Mouse (Mus musculus): ENCODE measurements around the gene Agpat3.

Gene Agpat3

DNA sequence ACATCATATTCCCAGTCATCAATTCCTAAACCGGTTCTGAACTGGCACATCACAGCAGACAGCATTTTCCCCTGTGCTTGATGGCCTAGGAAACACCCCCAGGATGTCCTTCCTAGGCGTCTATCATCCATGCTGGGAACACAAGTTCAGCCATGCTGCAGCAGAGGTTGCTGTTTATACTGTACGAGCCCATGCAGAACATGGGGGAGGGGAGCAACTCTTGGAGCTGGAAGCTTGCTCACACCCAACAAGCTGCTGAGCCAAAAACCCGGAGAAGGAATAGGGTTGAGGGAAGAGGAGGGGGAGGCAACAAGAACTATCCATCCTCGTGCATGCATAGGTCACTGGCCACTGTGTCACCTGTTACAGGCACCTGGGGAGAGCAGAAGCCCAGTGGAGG, 92.0 kb downstream of the Agpat3 start:
- ATAC-seq (ENCODE audit: low TSS enrichment) = no peak

DNA sequence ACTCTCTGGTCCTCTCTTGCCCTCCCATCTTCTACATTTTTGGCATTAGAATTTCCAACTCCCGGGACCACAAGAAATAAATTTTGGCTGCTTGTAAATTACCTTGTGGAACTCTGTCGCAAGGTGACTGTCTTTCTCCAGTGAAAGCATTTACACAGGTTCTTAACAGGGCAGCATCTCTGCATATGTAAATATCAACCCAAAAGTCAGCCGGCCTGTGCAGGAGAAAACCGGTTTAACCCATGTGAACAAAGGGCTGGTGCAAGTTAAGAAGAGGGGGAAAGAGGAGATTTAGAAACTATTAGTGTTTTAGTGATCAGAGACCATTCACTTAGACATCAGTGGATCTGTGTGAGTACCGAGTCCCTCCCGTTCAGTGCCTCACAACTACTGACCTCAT, 92.6 kb downstream of the Agpat3 start:
- ATAC-seq (ENCODE audit: low TSS enrichment) = no peak

DNA sequence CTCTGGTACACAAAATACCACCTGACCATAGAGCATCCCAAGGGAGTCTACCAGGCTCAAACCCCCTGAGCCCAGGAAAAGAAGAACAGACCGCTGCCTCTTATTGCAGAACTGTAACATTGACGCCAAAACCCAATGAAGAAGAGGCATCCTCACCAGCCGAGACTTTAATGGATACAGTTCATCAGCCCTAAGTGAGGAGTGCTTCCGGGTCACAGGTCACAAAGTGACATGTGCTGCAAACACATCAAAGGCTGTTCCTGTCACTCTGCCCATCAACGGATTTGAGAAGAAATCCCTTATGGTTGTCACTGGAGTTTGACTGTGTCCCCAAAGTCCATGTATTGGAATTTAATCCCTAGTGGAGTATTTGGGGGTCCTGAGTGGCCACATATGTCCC, 93.1 kb downstream of the Agpat3 start:
- no peak for ATAC-seq (ENCODE audit: low TSS enrichment)

DNA sequence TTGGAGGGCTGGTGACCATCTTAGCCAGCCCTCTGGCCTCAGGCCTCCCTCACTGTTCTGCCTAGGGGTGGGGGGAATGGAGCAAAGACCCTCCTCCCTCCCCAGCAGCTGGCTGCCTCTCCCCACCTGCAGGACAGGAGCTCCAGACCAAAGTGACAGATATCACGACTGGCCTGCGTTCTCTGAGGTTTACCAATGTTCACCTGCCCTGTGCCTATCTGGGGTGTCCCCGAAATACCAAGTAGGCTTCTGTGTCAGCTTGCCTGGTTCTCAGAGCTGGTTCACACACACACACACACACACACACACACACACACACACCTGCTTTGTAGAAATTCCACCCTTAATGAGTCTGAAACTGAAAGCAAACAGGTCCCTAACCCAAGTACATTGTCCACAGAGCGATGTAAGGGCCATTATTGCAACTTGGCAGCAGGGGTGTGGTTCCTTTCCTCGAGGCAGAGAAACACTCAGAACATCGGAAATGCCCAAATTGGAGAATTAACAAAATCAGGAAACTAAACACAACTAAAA, 94.1 kb downstream of the Agpat3 start:
- no peak for ATAC-seq (ENCODE audit: low TSS enrichment)

DNA sequence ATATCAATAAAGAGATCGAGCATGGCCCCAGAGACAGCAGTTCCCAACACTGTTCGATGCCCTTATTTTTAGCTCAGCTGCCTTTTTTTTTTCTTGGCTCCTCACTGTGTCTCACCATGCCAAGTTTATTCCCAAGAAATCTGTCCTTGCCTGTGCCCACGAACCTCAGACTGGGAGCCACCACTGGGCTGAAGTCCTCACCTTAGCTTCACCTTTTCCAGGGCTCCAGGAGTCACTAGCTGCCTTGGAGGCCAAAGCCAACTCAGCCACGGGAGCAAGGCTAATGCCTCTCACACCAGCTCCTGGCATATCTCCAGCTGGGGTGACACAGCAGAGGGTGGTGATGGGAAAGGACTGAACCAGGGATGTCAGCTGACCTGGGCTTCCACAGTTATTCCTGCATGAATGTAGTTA, 96.6 kb downstream of the Agpat3 start:
- ATAC-seq (ENCODE audit: low TSS enrichment) = peak; percentile 79

DNA sequence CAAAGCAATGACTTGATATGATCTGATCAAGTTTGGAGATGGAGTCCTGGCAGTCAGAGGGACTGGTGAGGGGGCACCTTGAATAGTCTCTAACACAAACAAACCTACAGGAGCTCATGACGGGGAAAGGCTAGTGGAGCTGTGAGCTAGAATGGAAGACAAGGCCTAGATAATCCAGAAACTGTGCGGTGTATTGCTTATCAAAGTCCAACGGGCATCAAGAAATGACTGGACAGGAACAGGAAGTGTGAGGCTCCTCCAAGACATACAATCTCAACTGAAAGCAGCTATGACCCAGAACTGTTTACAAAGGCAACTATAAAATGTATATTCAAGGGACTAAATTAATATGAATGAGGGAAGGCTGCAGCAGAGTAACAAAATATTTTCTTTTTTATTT, 105.1 kb downstream of the Agpat3 start:
- no peak for ATAC-seq (ENCODE audit: low TSS enrichment)

DNA sequence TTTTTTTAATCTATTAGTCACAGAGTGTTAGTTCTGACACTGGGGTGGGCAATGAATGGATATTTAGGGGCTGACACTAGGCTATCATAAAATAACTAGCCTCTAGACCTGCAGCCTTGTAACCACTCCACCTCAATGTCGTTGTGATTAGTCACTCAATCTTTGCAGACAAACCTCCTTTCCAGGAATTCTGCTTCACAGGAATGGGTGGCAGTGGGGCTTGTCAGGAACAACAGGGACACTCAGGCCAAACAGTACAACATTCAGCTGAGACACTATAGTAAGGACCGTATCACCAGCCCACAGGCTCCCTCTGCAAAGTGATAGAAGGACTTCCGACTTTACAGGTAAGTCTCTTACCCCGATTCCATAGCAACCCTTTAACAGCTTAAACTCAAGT, 105.6 kb downstream of the Agpat3 start:
- ATAC-seq (ENCODE audit: low TSS enrichment) = no peak

DNA sequence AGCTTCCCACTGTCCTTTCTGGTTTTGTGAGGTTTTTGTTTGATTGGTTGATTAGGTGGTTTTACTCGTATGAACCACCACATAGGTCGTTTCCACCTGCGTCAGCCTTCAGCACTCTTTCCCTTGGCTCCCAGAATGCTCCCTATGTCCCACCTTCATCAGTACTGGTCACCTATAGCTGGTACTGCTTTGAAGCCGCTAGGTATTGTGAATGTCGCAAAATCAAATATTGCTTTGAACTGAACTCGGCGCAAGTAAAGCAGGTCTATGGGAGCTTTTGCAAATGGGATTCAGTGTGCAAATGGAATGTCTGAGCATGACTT, 107.1 kb downstream of the Agpat3 start:
- ATAC-seq (ENCODE audit: low TSS enrichment) = no peak

DNA sequence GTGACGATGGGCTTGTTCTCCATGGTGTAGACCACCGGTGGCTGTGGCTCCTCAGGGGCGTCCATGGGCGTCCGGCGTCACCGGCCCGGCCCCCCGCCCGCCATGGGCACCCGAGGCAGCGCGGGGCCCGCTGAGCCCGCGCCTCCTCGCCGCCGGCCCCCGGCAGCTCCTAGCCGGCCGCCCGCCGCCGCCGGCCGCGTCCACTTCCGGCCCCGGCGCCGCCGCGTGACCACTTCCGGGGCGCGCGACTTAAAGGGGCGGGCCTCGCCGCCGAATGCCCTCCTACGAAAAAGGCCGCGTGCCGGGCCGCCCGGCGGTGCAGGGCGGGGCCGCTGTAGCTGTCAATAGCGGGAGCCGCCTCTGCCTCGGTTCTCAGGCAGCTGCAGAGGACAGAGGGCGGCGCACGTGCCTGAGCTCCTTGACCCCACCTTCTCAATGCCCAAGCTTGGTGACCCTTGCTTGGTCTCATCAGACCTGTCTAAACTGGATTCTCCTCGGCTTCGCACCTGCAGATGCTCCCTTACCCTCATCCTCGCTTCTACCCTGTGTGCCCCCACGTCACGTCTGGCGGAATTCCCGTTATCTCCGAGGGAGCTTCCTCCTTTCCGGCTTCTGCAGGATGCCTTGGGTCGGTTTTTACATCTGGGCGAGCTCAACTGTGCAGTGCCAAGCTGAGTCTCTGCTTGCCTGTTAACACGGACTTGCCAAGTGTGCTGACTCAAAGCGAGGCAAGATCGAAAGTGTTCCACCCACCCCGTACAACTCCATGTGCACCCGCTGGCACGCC, 107.7 kb downstream of the Agpat3 start, which contains the start of gene Trappc10:
TSS of gene Trappc10 (minus strand) at position 204 of the 787 bp plus-strand sequence.
- ATAC-seq (ENCODE audit: low TSS enrichment) = peak; percentile 88

DNA sequence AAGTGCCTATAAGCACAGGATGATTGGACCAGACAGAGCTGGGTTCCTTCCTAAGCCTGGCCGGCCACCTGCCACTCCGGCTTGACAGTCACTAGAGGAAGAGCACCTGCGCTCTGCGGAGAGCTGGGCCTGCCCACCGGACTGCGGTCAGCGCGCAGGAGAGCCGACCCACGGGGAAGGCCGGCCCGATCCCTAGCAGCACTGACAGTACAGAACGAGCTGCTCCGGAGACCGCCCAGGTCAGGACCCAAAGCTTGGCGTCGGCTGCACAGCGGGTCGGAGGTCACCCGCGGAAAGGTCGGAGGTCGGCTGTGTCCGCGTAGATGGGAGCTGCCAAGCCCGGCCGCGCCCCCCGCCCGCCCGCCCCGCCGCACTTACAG, 108.2 kb downstream of the Agpat3 start:
- no peak for ATAC-seq (ENCODE audit: low TSS enrichment)

DNA sequence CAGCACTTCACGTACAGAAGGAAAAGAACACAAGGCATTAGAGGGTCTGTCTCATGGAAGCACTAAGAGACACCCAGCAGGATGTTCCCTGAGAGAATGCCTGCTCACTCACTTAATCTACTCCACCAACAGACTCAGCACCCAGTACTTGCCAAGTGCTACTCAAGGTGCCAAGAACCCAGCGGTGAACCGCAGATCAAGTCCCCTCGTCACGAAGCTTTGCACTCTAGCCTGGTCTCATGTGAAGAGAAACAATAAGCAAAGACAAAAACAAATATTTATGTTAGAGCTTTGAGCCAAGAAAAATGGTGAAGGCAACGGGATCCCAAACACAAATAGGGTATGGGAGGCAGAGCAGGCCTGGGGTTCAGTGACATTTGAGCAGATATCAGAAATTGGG, 113.4 kb downstream of the Agpat3 start:
- ATAC-seq (ENCODE audit: low TSS enrichment) = no peak

DNA sequence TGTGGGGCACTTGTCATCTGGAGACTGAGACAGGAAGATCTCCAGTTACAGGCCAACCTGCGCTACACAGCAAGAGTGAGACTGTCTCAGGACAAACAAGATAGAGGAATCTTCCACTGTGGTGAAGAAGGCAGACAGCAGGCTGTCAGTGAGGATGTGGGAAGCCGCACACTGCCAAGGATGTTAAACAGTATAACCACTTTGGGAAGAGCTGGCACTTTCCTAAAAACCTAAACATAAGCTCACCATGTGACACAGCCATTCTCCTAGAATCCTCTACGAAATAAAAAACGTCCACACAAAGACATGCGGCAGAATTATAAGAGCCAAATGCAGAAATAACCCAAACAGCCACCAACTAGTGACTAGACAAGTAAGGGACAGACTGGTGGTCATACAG, 114.0 kb downstream of the Agpat3 start:
- peak; percentile 91 for ATAC-seq (ENCODE audit: low TSS enrichment)

DNA sequence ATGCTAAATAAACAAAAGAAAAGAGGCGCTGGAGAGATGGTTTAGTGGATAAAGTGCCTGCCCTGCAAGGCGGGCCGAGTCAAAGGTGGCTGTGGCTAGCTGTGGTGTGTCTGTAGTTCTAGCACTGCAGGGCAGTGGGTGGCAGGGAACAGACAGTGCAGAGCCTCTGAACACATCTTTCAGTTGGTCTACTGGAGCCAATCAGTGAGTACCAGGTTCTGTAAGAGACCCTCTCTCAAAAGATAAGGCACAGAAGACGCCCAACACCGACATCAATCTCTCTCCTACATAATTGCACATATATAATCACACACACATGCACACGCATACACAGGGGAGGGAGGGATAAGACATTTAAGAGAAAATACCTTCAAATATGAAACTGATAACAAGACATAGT, 114.5 kb downstream of the Agpat3 start:
- ATAC-seq (ENCODE audit: low TSS enrichment) = no peak

DNA sequence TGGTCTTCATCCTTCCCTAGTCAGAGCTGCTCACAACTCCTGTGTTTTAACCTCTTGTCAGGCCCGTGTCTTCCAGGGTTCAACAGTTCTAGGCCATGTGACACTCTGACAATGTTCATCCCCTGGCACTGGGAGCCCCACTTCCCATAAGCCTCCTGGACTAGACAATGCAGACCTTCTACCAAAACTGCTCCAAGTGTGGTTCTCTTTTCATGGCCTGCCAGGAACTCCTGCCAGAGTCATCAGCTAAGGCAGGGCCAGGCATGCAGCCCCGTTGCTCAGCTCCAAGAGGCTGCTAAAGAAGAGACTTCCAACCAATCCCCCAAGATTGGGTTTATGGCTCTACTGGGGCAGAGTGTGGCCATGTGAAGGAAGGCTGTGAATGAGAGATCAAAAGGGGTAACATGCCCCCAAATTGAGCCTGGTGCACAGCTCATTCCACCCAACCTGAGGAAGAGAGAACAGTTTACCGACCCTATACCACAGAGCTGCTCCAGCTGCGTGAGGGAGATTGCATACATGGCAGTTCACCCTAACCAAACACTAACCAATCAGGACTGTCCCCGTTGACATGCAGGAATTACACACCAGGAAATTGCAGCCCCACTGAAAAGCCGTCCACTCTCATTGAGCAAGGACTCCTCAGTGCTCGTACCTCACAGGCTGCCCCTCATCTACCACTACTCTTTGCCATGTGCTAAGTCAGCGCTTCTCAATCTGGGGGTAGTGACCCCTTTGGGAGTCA, 115.2 kb downstream of the Agpat3 start:
- ATAC-seq (ENCODE audit: low TSS enrichment) = peak; percentile 36; the same call in 1 of the 2 replicates

DNA sequence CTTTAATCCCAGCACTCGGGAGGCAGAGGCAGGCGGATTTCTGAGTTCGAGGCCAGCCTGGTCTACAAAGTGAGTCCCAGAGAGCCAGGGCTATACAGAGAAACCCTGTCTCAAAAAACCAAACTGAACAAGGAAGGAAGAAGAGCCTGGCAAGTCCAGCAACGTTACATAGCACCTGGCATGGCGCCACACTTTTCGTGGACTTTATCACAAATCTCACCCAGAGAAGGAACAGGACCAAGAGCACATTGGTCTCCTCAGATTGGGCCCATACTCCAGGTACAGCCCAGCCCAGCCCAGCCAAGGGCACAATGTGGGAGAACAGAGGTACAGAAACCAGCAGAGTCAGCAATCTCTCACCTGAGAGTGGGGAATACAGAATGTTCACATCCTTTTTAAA, 118.5 kb downstream of the Agpat3 start:
- no peak for ATAC-seq (ENCODE audit: low TSS enrichment)

DNA sequence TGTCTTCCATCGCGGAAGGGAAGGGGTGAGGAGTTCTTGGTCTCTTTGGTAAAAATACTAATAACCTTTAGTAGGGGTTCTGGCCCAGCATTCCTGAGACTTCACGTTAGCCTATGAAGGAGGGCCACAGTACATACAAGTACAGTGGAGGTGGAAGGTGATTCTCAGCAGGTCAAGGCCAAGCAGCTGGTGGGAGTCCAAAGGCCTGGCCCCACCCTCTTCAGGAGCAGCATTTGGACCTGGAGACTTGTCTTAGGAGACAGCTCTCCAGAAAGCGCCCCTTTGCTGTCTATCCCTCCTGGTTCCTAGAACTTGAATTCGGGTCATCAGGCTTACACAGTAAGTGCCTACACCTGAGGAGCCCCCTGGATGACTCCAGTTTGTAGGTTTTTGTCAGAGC, 119.1 kb downstream of the Agpat3 start:
- ATAC-seq (ENCODE audit: low TSS enrichment) = no peak

DNA sequence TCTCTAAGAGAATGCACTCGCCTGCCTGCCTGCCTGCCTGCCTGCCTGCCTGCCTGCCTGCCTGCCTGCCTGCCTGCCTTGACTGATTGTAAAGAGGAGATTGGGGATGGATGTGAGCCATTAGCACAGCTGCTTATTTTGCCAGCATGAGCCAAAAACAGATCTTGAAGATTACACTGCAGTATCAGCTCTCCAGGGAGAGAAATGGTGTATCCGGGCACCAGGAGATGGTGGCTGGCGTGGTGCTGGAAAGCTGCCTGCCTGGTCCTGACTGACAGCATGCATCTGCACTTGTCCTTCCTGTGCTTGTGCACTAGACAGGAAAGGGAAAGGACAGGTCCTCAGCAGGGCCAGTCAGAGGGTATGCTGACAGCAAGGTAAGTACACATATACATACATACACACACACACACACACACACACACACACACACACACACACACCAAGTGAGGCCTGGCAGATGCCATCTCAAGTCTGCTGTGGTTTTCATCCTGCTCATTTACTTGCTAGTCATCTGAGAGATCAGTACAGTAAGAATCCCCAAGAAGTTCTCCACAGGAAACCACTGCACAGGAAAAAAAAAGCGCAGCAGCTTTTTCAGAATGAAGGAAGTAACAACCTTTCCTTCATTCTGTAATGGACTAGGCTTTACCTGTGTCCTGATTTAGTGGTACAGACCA, 119.8 kb downstream of the Agpat3 start:
- peak; percentile 23; the same call in 1 of the 2 replicates for ATAC-seq (ENCODE audit: low TSS enrichment)

DNA sequence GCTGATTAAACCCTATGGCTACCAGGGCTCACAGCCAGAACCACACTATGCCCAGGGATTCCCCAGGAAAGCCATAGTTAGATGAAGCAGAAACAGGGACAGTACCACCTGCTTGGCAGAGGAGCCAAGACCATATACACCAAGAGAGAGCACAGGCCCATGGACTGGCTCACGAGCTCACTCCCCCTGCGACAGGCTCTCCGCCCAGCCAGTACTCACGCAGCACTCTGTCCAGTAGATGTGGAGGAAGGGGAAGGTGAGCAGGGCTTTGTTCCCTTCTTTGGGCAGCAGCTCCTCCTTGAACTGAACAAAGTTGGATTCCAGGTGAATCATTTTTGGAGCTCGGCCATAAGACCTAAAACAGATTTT, 123.7 kb downstream of the Agpat3 start:
- no peak for ATAC-seq (ENCODE audit: low TSS enrichment)

DNA sequence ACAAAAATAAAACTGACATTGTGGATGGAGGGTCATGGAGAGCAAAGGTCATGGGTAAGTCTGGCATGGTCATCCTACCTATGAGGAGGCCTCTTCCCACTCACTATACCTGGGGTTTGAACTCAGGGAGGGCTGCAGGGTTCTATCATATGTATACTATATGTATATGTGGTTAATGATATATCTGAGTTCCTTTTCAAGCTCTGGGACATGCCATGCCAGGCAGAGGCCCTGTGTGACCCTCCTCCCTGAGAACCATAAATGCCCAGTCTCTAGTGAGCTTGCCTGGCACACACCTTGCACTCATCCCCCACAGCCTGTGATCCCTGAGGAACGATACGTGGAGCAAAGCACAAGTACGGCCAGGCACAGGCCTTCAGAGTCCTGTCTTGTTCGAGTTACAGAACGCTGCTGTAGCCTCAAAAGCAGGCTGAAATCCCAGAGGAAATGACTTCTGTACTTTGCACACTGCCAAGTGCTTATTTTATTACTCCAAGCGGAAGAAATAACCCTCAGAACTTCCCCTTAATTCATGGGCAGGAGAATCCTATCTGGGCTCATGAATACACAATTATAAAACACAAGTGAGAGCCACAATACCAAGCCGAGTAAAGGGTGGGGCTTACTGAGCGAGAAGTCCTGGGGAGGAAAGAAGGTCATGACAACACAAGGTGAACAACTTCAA, 124.3 kb downstream of the Agpat3 start:
- no peak for ATAC-seq (ENCODE audit: low TSS enrichment)

DNA sequence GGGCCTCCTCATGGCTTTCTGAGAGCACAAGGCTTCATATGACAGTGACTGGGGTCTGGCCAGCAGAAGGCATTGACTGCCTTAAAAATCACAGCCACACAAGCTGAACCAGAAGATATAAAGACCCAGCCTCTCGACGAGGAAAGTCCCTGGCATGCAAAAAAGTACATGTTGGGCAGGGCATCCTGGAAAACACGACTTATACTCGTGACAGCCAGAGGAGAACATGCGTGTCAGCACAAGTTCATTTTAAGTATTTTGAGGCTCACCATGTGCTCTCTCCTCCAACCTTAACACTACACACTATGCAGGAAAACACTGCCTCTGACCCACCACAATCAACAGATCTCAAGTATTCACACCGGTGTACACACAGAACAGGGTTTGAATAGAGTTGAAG, 128.2 kb downstream of the Agpat3 start:
- ATAC-seq (ENCODE audit: low TSS enrichment) = no peak

DNA sequence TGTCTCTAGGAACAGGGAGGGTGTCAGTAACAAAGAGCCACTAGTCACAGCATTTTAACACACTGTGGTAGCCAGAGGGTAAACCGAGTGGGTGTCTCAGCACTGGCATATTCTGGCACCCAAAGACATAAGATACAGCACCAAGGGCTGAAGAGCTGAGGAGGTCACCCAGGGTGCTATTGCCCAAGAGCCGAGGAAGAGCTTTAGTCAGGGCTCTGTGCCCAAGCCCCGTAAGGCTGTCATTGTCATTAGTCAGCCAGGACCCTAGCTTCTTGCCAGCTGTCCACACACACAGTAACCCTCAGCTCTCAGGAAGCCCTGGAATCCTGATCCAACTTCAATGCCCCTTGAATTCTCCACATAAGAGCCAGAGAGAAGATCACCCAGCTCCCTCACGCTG, 129.4 kb downstream of the Agpat3 start:
- ATAC-seq (ENCODE audit: low TSS enrichment) = no peak

DNA sequence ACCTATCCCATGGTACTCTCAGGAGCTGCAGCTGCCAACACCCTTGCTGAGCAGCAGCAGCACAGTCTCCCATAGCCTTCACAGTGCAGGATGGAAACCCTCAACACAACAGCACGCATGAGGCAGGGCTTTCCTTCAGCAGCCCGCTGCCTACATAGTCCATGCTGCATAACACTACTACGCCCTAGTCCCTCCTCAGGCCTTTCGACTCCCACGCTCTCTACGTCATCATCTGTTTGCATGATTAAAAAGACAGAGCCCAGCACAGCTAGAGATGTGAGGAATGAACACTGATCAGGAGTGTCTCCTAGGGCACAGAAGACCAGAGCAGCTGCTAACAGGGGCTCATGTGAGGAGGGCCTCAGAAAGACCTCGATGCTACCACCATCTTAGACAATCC, 131.0 kb downstream of the Agpat3 start:
- peak; percentile 66 for ATAC-seq (ENCODE audit: low TSS enrichment)
